8 mouse cellular contexts compared by ENCODE assay signal in genomic region chr13:23429771-23430380, GRCm38 (mm10). TPM values are rescaled to one million over a fixed set of nuclear protein-coding genes. Genes with fewer than 3 reads are reported as not detected.
DNase-seq lines count a peak whose midpoint lies in the region; ATAC-seq and TF ChIP-seq lines count a peak whose summit lies in the region.
"Had no signal": no experiment of that assay in that cellular context is flagged by ENCODE, and none has a peak within 500 bp of the region (broad histone marks: within the 10 kb centered on the region; RNA-seq: fewer than 3 reads in every experiment).

No protein-coding gene starts in this region.

- H3K4me3 ChIP-seq in CH12.LX (replicated peaks in 1 of 3; ENCODE audit: low read depth in 2 of 3, low read length in 2 of 3, poor library complexity in 1 of 3) = peak overlapping the region; percentile 56 to 80 (median 79)
- H3K4me3 ChIP-seq in heart, embryonic 14.5 days (ENCODE audit: control insufficient read depth in 1 of 2, insufficient read depth in 1 of 2, low read depth in 1 of 2, low read length in 2 of 2) = peak overlapping the region; percentile 45 to 66
- peak overlapping the region; percentile 68 for H3K4me3 ChIP-seq in liver, embryonic 16.5 days (ENCODE audit: low read depth, low read length)

- TF ChIP-seq EP300 in CH12.LX (IDR thresholded peaks at IDR 0.05; ENCODE audit: low read length) = no peak

- TF ChIP-seq RAD21 in CH12.LX (IDR thresholded peaks at IDR 0.05; ENCODE audit: low read depth, low read length) = no peak

- H3K36me3 ChIP-seq in CH12.LX (replicated peaks in 1 of 2; ENCODE audit: control insufficient read depth in 1 of 2, insufficient read depth in 1 of 2, low read length in 1 of 2) = no peaks in the 10 kb centered on the region
- H3K36me3 ChIP-seq in heart, embryonic 14.5 days (ENCODE audit: control insufficient read depth, insufficient read depth, low read length) = peaks cover 4% of the 10 kb centered on the region; the same call in 1 of the 2 replicates
- no peaks in the 10 kb centered on the region for H3K36me3 ChIP-seq in liver, embryonic 16.5 days (ENCODE audit: control insufficient read depth, insufficient read depth)

- in situ Hi-C loops in CH12.LX (cut with MboI; ENCODE audit: low pct_ligation_motif_present, low pct_unique_long_range_greater_than_20kb, low sequenced_read_pairs) = loop anchor here (5.0 to 25.0 kb wide), 5 partner anchors 92 to 1568 kb away; partner anchors contain the start of genes Hist1h2ag, Hist1h2bj, Hist1h4i and Zfp184

- TF ChIP-seq POLR2A in CH12.LX (IDR thresholded peaks at IDR 0.05; ENCODE audit: low read depth, low read length) = no peak

- TF ChIP-seq CTCF in CH12.LX (conservative IDR thresholded peaks at IDR 0.05 in 1 of 2, IDR thresholded peaks at IDR 0.05 in 1 of 2; ENCODE audit: low read depth in 2 of 2, low read length in 2 of 2) = no peak

- H3K4me1 ChIP-seq in CH12.LX (ENCODE audit: control insufficient read depth in 1 of 2, insufficient read depth in 2 of 2) = peaks cover 0 to 17% of the 10 kb centered on the region in 2 experiments; a peak in 2 of 4 replicates
- H3K4me1 ChIP-seq in heart, embryonic 14.5 days (ENCODE audit: control insufficient read depth in 2 of 2, insufficient read depth in 2 of 2, low read length in 2 of 2) = peaks cover 2 to 7% of the 10 kb centered on the region in 2 experiments; a peak in 2 of 4 replicates
- peaks cover 30% of the 10 kb centered on the region for H3K4me1 ChIP-seq in liver, embryonic 16.5 days (ENCODE audit: control insufficient read depth, low read depth, low read length)

- peak overlapping the region; percentile 85 for H3K4me2 ChIP-seq in CH12.LX (ENCODE audit: insufficient read depth, low read depth, poor library complexity, severe bottlenecking)
- peak overlapping the region; percentile 83 for H3K4me2 ChIP-seq in heart, embryonic 14.5 days (ENCODE audit: low read length)
- H3K4me2 ChIP-seq in liver, embryonic 16.5 days (ENCODE audit: low read depth, low read length) = peak overlapping the region; percentile 70

- DNase-seq in 416B (ENCODE audit: low read depth) (peak; percentile 51), CH12.LX (ENCODE audit: extremely low read depth) (no peak)
- no peak for DNase-seq in thymus, adult 18-20 months
- no peak for DNase-seq in left cerebral cortex, postnatal 25 days (ENCODE audit: low spot score in 2 of 2)
- DNase-seq in kidney, postnatal 25 days = no peak

- no peak overlapping the region for H3K27ac ChIP-seq in CH12.LX (ENCODE audit: insufficient read depth, low read depth)
- peak overlapping the region; percentile 92 to 96; a peak in 3 of 4 replicates for H3K27ac ChIP-seq in heart, embryonic 14.5 days (replicated peaks in 1 of 2; ENCODE audit: control insufficient read depth in 1 of 2, insufficient read depth in 1 of 2, low read depth in 2 of 2, low read length in 2 of 2)
- no peak overlapping the region for H3K27ac ChIP-seq in liver, embryonic 16.5 days (ENCODE audit: low read length)

- 31% methylated on average over 10 of the region's 10 CpGs for WGBS in heart, embryonic 14.5 days
- 28% methylated on average over 10 of the region's 10 CpGs for WGBS in liver, embryonic 16.5 days (ENCODE audit: insufficient replicate concordance)

- no peaks in the 10 kb centered on the region for H3K27me3 ChIP-seq in CH12.LX (replicated peaks)
- no peaks in the 10 kb centered on the region for H3K27me3 ChIP-seq in heart, embryonic 14.5 days (ENCODE audit: control insufficient read depth, insufficient read depth, low read length)
- H3K27me3 ChIP-seq in liver, embryonic 16.5 days (ENCODE audit: control insufficient read depth, insufficient read depth, low read depth, low read length) = no peaks in the 10 kb centered on the region

- no peaks in the 10 kb centered on the region for H3K9me3 ChIP-seq in CH12.LX (replicated peaks; ENCODE audit: low read length)
- no peaks in the 10 kb centered on the region for H3K9me3 ChIP-seq in heart, embryonic 14.5 days (ENCODE audit: control insufficient read depth, low read length)
- no peaks in the 10 kb centered on the region for H3K9me3 ChIP-seq in liver, embryonic 16.5 days (replicated peaks; ENCODE audit: control insufficient read depth, low read length)

- dilution Hi-C loops in CH12.LX (cut with MboI; ENCODE audit: extremely low pct_ligation_motif_present, extremely low pct_unique_long_range_greater_than_20kb, low sequenced_read_pairs) = no loop called here

- ATAC-seq in heart, embryonic 14.5 days (ENCODE audit: insufficient number of reproducible peaks, insufficient read depth, low FRiP score, low read depth) = no peak
- ATAC-seq in liver, embryonic 16.5 days (ENCODE audit: low read depth) = no peak

- H3K9ac ChIP-seq in CH12.LX (ENCODE audit: insufficient read depth, low read depth) = peak overlapping the region; percentile 95
- peak overlapping the region; percentile 82 for H3K9ac ChIP-seq in heart, embryonic 14.5 days (ENCODE audit: low read length)
- peak overlapping the region; percentile 22 for H3K9ac ChIP-seq in liver, embryonic 16.5 days (ENCODE audit: low read depth, low read length)

- H3K79me2 ChIP-seq in CH12.LX (replicated peaks; ENCODE audit: control insufficient read depth, extremely low read depth, insufficient read depth, poor library complexity, severe bottlenecking) = peaks cover 3% of the 10 kb centered on the region; the same call in 1 of the 2 replicates

- intact Hi-C loops in left cerebral cortex, postnatal 25 days (cut with DNase I) = loop anchor here (2.0 to 10.0 kb wide), 3 partner anchors 17 to 1403 kb away; partner anchors contain the start of genes Hist1h1a, Hist1h3a, Hist1h4a and Trim38

TF ChIP-seq in CH12.LX, 34 proteins besides CTCF, POLR2A, EP300 and RAD21:
- TF ChIP-seq GABPA (IDR thresholded peaks at IDR 0.05; ENCODE audit: insufficient replicate concordance, low read depth, low read length) (no peak), NRF1 (IDR thresholded peaks at IDR 0.05; ENCODE audit: low read depth, low read length) (no peak), ZC3H11A (IDR thresholded peaks at IDR 0.05; ENCODE audit: low read depth, low read length) (no peak), USF2 (conservative IDR thresholded peaks at IDR 0.05; ENCODE audit: low read depth, low read length) (no peak), ELF1 (IDR thresholded peaks at IDR 0.05; ENCODE audit: low read depth, low read length) (no peak), MXI1 (IDR thresholded peaks at IDR 0.05; ENCODE audit: low read depth, low read length) (no peak), JUN (IDR thresholded peaks at IDR 0.05; ENCODE audit: insufficient read depth, low read depth, low read length) (no peak), CHD2 (IDR thresholded peaks at IDR 0.05; ENCODE audit: low read length) (no peak), MAFK (IDR thresholded peaks at IDR 0.05; ENCODE audit: insufficient replicate concordance, low read length) (no peak), ZKSCAN1 (IDR thresholded peaks at IDR 0.05; ENCODE audit: borderline replicate concordance, low read depth, low read length) (no peak), MYC (IDR thresholded peaks at IDR 0.05; ENCODE audit: low read depth, low read length) (no peak)

RNA-seq across cellular contexts. Expression of gene Abt1, which starts 6.2 kb away (rescaled TPM):
- 10.1 and 13.1 TPM in 2 replicates for total RNA-seq in CH12.LX (2012; rRNA removed)
- total RNA-seq in CH12.LX (2014; rRNA removed) = 14.4 and 15.4 TPM in 2 replicates
- polyA plus RNA-seq in CH12.LX (2012; ENCODE audit: insufficient read length, low read depth) = 11.7 and 12.9 TPM in 2 replicates
- 8.3 and 9.1 TPM in 2 replicates for polyA plus RNA-seq in heart, embryonic 14.5 days (2014; fragmentation: Nextera tagmentation; extraction: Ambion mirVana)
- polyA plus RNA-seq in liver, embryonic 16.5 days (2015; fragmentation: Nextera tagmentation; extraction: Ambion mirVana) = 4.5 TPM in 2 replicates
- 1 to 10 TPM; 8.3 to 8.9 TPM for total RNA-seq in left cerebral cortex, postnatal 25 days (2021)

RNA-seq across cellular contexts. Expression of gene Btn1a1, which starts 35.8 kb away (rescaled TPM):
- total RNA-seq in CH12.LX (2012; rRNA removed) (0.38 and 0.51 TPM in 2 replicates), CH12.LX (2014; rRNA removed) (0.20 TPM in 2 replicates)
- 0.08 and 0.21 TPM in 2 replicates for polyA plus RNA-seq in CH12.LX (2012; ENCODE audit: insufficient read length, low read depth)
- polyA plus RNA-seq in heart, embryonic 14.5 days (2014; fragmentation: Nextera tagmentation; extraction: Ambion mirVana) = 1.7 and 1.9 TPM in 2 replicates
- 1.9 and 2.0 TPM in 2 replicates for polyA plus RNA-seq in liver, embryonic 16.5 days (2015; fragmentation: Nextera tagmentation; extraction: Ambion mirVana)
- not detected for total RNA-seq in left cerebral cortex, postnatal 25 days (2021)
- total RNA-seq: common myeloid progenitor, adult 5-6 weeks had no signal

RNA-seq across cellular contexts. Expression of gene Btn2a2, which starts 58.8 kb away (rescaled TPM):
- total RNA-seq in CH12.LX (2012; rRNA removed) (1.1 and 1.3 TPM in 2 replicates), CH12.LX (2014; rRNA removed) (1.2 and 1.3 TPM in 2 replicates)
- 2.1 and 2.8 TPM in 2 replicates for polyA plus RNA-seq in CH12.LX (2012; ENCODE audit: insufficient read length, low read depth)
- polyA plus RNA-seq in heart, embryonic 14.5 days (2014; fragmentation: Nextera tagmentation; extraction: Ambion mirVana) = 0.40 and 0.43 TPM in 2 replicates
- not detected in 2 replicates for polyA plus RNA-seq in liver, embryonic 16.5 days (2015; fragmentation: Nextera tagmentation; extraction: Ambion mirVana)
- total RNA-seq in left cerebral cortex, postnatal 25 days (2021) = 1 to 10 TPM; 1.1 to 1.3 TPM
- total RNA-seq: common myeloid progenitor, adult 5-6 weeks had no signal

Comparison
In these comparisons a context has a peak if more than half of its experiments do, and no peak if none do; other contexts are left out.
1. H3K27ac ChIP-seq: peak in heart, embryonic 14.5 days (2 of 2); none in CH12.LX (single experiment) and liver, embryonic 16.5 days (single experiment).
2. H3K9ac ChIP-seq: peak in every context shown above with its lines; median percentile 95 in CH12.LX; 82 in heart, embryonic 14.5 days; 22 in liver, embryonic 16.5 days.
3. Peak in every context shown above with its lines, with median percentiles within 50 percentile points of each other: H3K4me2 ChIP-seq and H3K4me3 ChIP-seq.